Mouse (Mus musculus) brain, embryonic 14.5 days (tissue): ENCODE data around the gene Camta1.

Experiments
- CTCF ChIP-seq: fragments of 200-500 bp; IDR thresholded peaks from 2 replicates; pipeline ENCODE4 v1.5.1; 2012; ENCODE audit warnings: inconsistent platforms, mild to moderate bottlenecking, moderate library complexity, borderline replicate concordance; ENCODE audit not compliant: insufficient read depth, insufficient read length; ENCODE audit errors: extremely low read depth
- POLR2A ChIP-seq: fragments of 200-500 bp; IDR thresholded peaks from 2 replicates; pipeline ENCODE4 v1.6.1; 2012; ENCODE audit warnings: mild to moderate bottlenecking, inconsistent platforms, borderline replicate concordance; ENCODE audit not compliant: poor library complexity, insufficient read depth, insufficient read length, severe bottlenecking; ENCODE audit errors: extremely low read depth

- no peak for TF ChIP-seq CTCF
- TF ChIP-seq POLR2A: no peak
Measured at GRCm38 (mm10) chr4:151711406-151711805, 150.3 kb downstream of the Camta1 start.
